Mouse (Mus musculus): ENCODE results near the gene Kmt2d. TPM values are rescaled to one million over a fixed set of nuclear protein-coding genes. Genes with fewer than 3 reads are reported as not detected.

Gene Kmt2d
- polyA plus RNA-seq, 1 experiment from 2014 or later, result 8.5 TPM

DNA sequence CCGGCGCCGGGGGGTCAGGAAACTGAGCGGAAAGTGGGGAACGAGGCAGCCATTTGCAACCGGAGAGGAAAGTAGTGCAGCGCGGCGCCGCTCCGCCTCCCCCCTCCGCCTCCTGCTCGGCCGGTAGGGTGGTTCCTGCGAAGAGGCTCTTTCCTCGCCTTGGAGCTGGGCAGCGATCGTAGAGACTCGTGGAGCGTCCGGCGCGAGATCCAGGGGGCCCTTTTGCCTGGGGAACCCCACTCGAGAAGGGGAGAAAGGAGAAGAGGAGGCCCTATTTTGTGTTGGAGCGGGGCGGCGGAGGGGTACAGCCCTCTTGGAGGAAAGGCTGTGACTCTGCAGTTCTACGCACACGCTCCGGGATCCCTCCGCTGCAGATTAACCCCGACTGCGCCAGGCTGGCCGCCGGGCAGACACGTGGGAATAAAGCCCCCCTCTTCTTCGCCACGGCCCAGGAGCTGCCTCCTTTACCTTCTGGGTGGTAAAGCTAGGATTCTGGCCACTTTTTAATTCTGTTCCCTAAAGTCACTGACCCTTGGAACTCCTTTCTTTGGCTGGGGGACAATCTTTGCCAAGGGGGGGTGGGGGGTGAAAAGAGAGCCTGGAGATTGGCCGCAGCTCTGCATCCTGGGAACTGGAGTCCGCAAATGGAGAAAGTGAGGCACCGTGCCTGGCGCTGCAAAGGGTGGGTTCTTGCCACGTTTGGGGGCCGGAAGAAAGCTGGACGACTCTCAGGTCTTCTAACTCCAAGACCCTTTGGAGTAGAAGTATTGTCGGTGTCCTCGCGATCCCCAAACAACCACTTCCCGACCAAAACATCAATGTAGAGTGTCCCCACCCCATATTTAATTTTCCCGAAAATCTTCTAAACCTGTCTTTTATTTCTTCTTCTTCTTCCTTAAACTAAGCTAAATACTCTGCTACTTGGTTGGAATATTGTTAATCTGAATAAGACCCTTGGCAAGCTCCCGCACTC lies 1.2 kb upstream of the Kmt2d start:
- ATAC-seq (replicated peaks; ENCODE audit: extremely low read depth, insufficient read depth, low FRiP score), result peak; percentile 70
- H3K4me1 ChIP-seq (ENCODE audit: control insufficient read depth, insufficient read depth, low read length), result peaks cover 31% of the 10 kb centered on the region
- H3K9ac ChIP-seq (ENCODE audit: low read length), result peak overlapping the region; percentile 99
- no peaks in the 10 kb centered on the region for H3K36me3 ChIP-seq (ENCODE audit: control insufficient read depth, insufficient read depth)
- peak overlapping the region; percentile 85 for H3K4me2 ChIP-seq (ENCODE audit: low read depth, low read length)
- no peaks in the 10 kb centered on the region for H3K27me3 ChIP-seq (ENCODE audit: control insufficient read depth, insufficient read depth, low read length)
- no peaks in the 10 kb centered on the region for H3K9me3 ChIP-seq (replicated peaks; ENCODE audit: control insufficient read depth, low read length)
- peak overlapping the region; percentile 89 for H3K4me3 ChIP-seq (ENCODE audit: low read length)
- H3K27ac ChIP-seq (ENCODE audit: low read length), result peak overlapping the region; percentile 98
- 1% methylated on average over 51 of the region's 51 CpGs for WGBS

DNA sequence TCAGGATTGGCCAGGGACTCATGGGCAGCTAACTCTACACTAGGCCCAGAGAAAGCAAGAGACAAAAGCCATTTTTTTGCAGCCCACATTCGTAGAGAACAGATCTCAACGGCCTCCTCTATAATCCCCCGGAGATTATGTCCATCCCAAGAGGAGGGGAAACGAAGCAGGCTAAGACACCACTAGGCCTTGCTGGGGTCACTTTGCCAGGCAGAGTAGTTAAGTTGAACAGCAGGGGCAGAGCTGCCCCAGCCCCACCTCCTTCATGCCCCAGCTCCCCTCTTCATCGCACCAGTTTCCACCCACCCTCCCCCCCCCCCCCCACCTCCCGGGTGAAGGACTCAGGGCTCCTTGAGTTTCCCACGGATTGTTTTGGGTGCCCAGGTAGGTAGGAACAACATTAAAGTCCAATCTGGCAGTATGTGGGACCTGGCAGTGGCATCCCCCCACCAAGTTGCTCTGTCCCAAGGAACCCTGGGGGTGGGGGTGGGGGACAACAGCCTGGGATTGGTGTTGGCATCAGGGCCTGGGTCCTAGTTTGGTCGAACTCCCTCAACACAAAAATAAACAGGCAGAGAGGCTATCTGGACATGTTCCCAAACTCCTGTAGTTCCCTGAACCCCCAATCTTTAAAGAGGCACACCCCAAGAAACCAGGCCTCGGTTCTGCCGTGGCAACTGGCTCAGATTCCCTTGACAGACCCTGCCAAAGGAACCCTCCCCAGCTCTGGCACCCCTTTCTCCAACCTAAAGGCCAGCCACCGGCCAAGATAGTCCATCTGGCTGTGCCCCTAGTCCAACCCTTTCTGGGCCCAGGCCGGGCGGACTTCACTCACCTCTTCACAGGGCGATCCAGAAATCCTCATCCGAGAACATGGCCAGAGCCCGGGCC lies 580 bp downstream of the Kmt2d start:
- Histone ChIP-seq H3K9ac (ENCODE audit: low read length) (peak overlapping the region; percentile 99), H3K36me3 (ENCODE audit: control insufficient read depth, insufficient read depth) (peaks cover 11% of the 10 kb centered on the region), H3K4me3 (ENCODE audit: low read length) (peak overlapping the region; percentile 89), H3K4me2 (ENCODE audit: low read depth, low read length) (peak overlapping the region; percentile 99), H3K27ac (ENCODE audit: low read length) (peak overlapping the region; percentile 98), H3K4me1 (ENCODE audit: control insufficient read depth, insufficient read depth, low read length) (peaks cover 36% of the 10 kb centered on the region), H3K9me3 (replicated peaks; ENCODE audit: control insufficient read depth, low read length) (no peaks in the 10 kb centered on the region), H3K27me3 (ENCODE audit: control insufficient read depth, insufficient read depth, low read length) (no peaks in the 10 kb centered on the region)
- ATAC-seq (replicated peaks; ENCODE audit: extremely low read depth, insufficient read depth, low FRiP score), result no peak
- under 1% methylated on average over 16 of the region's 16 CpGs for WGBS

DNA sequence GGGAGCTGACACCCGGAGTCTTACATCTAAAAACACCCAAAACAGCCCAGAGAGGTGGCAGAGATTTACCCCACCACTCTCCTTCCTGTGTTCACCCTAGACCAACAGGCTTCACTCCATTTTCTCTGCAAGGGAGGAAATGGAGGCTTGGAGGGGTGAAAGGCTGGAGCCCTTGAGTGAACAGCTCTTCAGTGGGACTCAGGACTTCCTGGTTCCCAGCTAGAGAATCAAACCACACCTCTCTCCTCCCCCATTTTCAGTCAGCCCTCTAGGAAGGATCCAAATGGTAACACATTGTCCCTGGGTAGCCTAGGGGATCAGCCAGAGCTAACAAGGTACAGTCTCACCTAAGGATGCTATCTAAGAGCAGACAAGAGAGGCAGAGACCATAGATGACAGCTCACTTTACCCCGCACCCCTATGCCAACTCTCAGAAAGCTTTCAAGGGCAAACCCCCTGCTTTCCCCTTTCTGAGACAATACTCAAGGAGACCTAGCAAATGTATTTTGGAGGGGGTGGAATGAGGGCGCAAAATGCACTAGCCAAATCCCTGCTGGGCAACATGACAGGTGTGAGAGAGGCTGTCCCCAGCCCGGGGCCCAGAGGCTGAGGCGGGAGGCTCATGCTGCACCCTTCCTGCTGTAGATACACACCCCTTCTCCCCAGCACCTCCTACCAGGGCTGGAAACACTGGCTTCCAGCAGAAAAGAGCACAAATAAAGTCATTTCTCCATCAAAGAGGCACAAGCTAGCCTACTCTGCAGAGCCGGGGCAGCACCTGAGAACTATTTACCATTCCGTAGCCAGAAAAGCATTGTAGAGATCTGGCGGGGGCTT lies 1.4 kb downstream of the Kmt2d start:
- H3K4me2 ChIP-seq (ENCODE audit: low read depth, low read length), result peak overlapping the region; percentile 99
- no peaks in the 10 kb centered on the region for H3K9me3 ChIP-seq (replicated peaks; ENCODE audit: control insufficient read depth, low read length)
- peaks cover 19% of the 10 kb centered on the region for H3K36me3 ChIP-seq (ENCODE audit: control insufficient read depth, insufficient read depth)
- peak overlapping the region; percentile 99 for H3K9ac ChIP-seq (ENCODE audit: low read length)
- WGBS, result 8% methylated on average over 8 of the region's 8 CpGs
- H3K4me3 ChIP-seq (ENCODE audit: low read length), result peak overlapping the region; percentile 89
- peak overlapping the region; percentile 98 for H3K27ac ChIP-seq (ENCODE audit: low read length)
- H3K27me3 ChIP-seq (ENCODE audit: control insufficient read depth, insufficient read depth, low read length), result no peaks in the 10 kb centered on the region
- H3K4me1 ChIP-seq (ENCODE audit: control insufficient read depth, insufficient read depth, low read length), result peaks cover 36% of the 10 kb centered on the region
- no peak for ATAC-seq (replicated peaks; ENCODE audit: extremely low read depth, insufficient read depth, low FRiP score)

DNA sequence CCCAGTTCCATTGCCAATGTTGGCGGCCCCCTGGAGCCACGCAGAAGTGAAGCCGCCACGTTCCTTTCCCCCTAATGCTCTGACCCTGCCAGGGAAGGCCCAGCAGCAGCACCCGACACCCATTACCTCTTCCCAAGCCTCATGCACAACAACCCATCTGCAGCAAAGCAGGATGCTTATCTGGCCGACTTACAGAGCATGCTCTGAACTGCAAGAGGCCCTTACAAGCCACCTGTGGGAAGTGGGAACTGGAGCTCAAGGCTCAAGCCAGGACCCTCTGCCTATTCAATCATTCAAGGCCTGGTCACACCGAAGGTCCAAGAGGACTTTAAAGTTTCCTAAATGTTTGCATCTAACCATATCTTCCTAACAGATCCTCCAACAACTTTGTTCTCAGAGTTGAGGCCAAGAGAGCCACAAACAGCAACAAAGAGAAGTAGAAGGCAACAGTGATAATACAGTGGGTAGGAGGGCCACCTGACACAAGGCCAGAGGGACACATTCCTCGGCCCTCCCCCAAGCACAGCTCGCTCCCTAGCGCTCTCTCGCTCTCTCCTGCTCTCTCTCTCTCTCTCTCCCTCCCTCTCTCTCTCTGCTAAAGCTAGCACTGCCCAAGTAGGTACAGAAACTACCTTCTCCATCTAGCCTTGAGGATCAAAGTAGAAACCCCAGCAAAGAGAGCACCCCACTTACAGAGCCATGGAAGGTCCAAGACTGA lies 2.5 kb downstream of the Kmt2d start:
- H3K4me3 ChIP-seq (ENCODE audit: low read length), result peak overlapping the region; percentile 89
- H3K27me3 ChIP-seq (ENCODE audit: control insufficient read depth, insufficient read depth, low read length), result no peaks in the 10 kb centered on the region
- H3K4me2 ChIP-seq (ENCODE audit: low read depth, low read length), result peak overlapping the region; percentile 99
- no peaks in the 10 kb centered on the region for H3K9me3 ChIP-seq (replicated peaks; ENCODE audit: control insufficient read depth, low read length)
- peak overlapping the region; percentile 99 for H3K9ac ChIP-seq (ENCODE audit: low read length)
- peak overlapping the region; percentile 98 for H3K27ac ChIP-seq (ENCODE audit: low read length)
- ATAC-seq (replicated peaks; ENCODE audit: extremely low read depth, insufficient read depth, low FRiP score), result no peak
- WGBS, result 24% methylated on average over 11 of the region's 11 CpGs
- H3K36me3 ChIP-seq (ENCODE audit: control insufficient read depth, insufficient read depth), result peaks cover 30% of the 10 kb centered on the region
- peaks cover 36% of the 10 kb centered on the region for H3K4me1 ChIP-seq (ENCODE audit: control insufficient read depth, insufficient read depth, low read length)

DNA sequence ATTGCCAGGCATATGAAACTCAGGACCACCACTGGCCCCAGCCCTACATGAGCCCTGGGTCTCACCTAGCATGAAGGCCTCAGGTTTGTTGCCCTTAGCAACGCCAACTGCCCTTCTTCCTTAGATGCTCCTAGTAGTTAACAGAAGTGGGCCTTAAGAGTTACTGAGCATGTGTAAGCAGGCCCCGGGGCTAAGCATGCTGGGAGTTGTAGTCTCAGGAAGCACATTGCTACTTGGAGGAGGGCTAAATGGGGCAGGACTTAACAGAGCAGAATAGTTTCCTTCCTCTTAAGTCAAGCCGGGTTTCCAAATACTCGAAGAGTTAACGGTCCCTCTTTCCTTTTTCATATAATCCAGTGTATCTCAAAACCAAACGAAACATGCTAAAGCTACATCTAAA lies 3.7 kb downstream of the Kmt2d start:
- 0 out of 2 replicates have a peak overlapping the region, but pooled peaks have one; percentile 99 for H3K9ac ChIP-seq (ENCODE audit: low read length)
- WGBS, result 47% methylated on average over 6 of the region's 6 CpGs
- no peaks in the 10 kb centered on the region for H3K27me3 ChIP-seq (ENCODE audit: control insufficient read depth, insufficient read depth, low read length)
- peaks cover 42% of the 10 kb centered on the region for H3K36me3 ChIP-seq (ENCODE audit: control insufficient read depth, insufficient read depth)
- no peaks in the 10 kb centered on the region for H3K9me3 ChIP-seq (replicated peaks; ENCODE audit: control insufficient read depth, low read length)
- ATAC-seq (replicated peaks; ENCODE audit: extremely low read depth, insufficient read depth, low FRiP score), result no peak
- peak overlapping the region; percentile 99 for H3K4me2 ChIP-seq (ENCODE audit: low read depth, low read length)
- peak overlapping the region; percentile 98; the same call in 1 of the 2 replicates for H3K27ac ChIP-seq (ENCODE audit: low read length)
- H3K4me1 ChIP-seq (ENCODE audit: control insufficient read depth, insufficient read depth, low read length), result peaks cover 31% of the 10 kb centered on the region
- peak overlapping the region; percentile 89 for H3K4me3 ChIP-seq (ENCODE audit: low read length)

DNA sequence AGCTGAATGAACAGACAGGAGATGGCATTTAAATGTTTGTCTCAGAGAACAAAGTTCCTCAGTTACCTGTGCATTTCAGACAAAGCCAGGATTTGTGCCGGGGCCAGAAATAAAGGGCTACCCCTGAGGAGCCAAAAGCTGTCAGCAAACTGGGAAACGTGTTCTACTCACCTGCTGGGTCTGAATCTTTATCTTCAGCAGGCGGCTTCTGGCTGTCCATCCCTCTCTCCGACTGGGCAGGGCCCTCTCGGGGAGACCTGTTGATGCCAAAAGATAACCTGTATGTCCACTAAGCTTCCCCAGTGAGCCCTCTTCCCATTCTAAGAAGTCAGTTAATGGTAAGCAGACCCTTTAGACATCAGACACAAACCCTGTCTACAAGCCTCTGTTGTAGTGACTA lies 4.5 kb downstream of the Kmt2d start:
- Histone ChIP-seq H3K9me3 (replicated peaks; ENCODE audit: control insufficient read depth, low read length) (no peaks in the 10 kb centered on the region), H3K36me3 (ENCODE audit: control insufficient read depth, insufficient read depth) (peaks cover 49% of the 10 kb centered on the region), H3K4me1 (ENCODE audit: control insufficient read depth, insufficient read depth, low read length) (peaks cover 31% of the 10 kb centered on the region), H3K27ac (ENCODE audit: low read length) (no peak overlapping the region), H3K4me3 (ENCODE audit: low read length) (no peak overlapping the region), H3K9ac (ENCODE audit: low read length) (no peak overlapping the region), H3K4me2 (ENCODE audit: low read depth, low read length) (no peak overlapping the region), H3K27me3 (ENCODE audit: control insufficient read depth, insufficient read depth, low read length) (no peaks in the 10 kb centered on the region)
- no peak for ATAC-seq (replicated peaks; ENCODE audit: extremely low read depth, insufficient read depth, low FRiP score)
- 74% methylated on average over 5 of the region's 5 CpGs for WGBS

DNA sequence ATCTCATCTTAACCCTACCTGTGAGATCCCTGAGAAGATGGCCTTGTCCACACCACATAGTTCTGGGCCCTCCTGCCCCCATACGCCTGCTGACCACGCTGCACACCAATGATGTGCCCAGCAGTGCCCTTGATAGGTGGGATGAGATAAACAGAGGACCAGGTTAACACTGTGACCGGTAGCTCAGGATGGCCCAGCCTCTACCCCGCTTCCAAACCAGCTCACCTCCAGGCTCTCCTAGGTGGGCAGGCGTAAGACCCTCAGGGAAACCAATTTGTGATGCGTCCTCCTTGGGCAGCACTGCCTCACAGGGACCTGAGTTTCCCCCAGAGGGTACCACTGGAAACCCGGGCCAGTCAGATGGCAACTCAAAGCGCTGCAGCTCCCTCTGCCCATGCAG lies 5.2 kb downstream of the Kmt2d start:
- Histone ChIP-seq H3K4me3 (ENCODE audit: low read length) (no peak overlapping the region), H3K9me3 (replicated peaks; ENCODE audit: control insufficient read depth, low read length) (no peaks in the 10 kb centered on the region), H3K27me3 (ENCODE audit: control insufficient read depth, insufficient read depth, low read length) (no peaks in the 10 kb centered on the region), H3K36me3 (ENCODE audit: control insufficient read depth, insufficient read depth) (peaks cover 56% of the 10 kb centered on the region), H3K4me2 (ENCODE audit: low read depth, low read length) (no peak overlapping the region), H3K27ac (ENCODE audit: low read length) (no peak overlapping the region), H3K9ac (ENCODE audit: low read length) (no peak overlapping the region), H3K4me1 (ENCODE audit: control insufficient read depth, insufficient read depth, low read length) (peaks cover 31% of the 10 kb centered on the region)
- ATAC-seq (replicated peaks; ENCODE audit: extremely low read depth, insufficient read depth, low FRiP score), result no peak
- WGBS, result 95% methylated on average over 8 of the region's 8 CpGs

DNA sequence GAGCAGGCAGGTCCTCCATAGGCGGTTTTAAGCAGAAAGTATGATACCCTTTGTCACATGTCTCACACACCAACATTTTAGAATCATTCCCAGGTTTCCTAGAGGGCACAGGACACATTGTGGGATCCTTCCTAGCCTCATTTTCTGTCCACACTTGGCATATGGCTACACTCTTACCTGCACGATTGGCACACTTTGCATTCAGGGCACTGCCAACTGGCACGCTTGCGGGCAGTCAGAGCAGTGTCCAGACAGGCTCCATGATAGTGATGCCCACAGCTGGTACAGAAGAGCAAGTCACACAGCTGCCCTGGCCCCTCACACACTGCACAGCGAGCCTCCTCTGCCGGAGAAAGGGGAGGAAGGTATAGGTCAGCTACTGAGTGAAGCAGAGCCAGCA lies 6.1 kb downstream of the Kmt2d start:
- 94% methylated on average over 6 of the region's 6 CpGs for WGBS

More for the DNA sequence above, 6.1 kb downstream of the Kmt2d start:
- Histone ChIP-seq H3K9me3 (replicated peaks; ENCODE audit: control insufficient read depth, low read length) (no peaks in the 10 kb centered on the region), H3K9ac (ENCODE audit: low read length) (no peak overlapping the region), H3K4me1 (ENCODE audit: control insufficient read depth, insufficient read depth, low read length) (peaks cover 31% of the 10 kb centered on the region), H3K4me2 (ENCODE audit: low read depth, low read length) (no peak overlapping the region), H3K27ac (ENCODE audit: low read length) (no peak overlapping the region), H3K36me3 (ENCODE audit: control insufficient read depth, insufficient read depth) (peaks cover 64% of the 10 kb centered on the region), H3K27me3 (ENCODE audit: control insufficient read depth, insufficient read depth, low read length) (no peaks in the 10 kb centered on the region), H3K4me3 (ENCODE audit: low read length) (no peak overlapping the region)
- ATAC-seq (replicated peaks; ENCODE audit: extremely low read depth, insufficient read depth, low FRiP score), result no peak

Data from heart, embryonic 16.5 days (tissue).